Mouse (Mus musculus) MEL-GATA-1-ER (cell line): ENCODE data around the gene Hebp2.
A peak's percentile ranks its signal among the peaks of the same experiment; 100 is the strongest.

Experiments used
- DNase-seq: peaks from one replicate; pipeline ENCODE4 v3.0.0-alpha.2; 2012; ENCODE audit warnings: low read depth; ENCODE audit errors: extremely low read depth

Gene Hebp2

GRCm38 (mm10) chr10:18510663-18511062 lies 35.2 kb downstream of the Hebp2 start:
- DNase-seq, result no peak

GRCm38 (mm10) chr10:18508586-18508985 lies 37.3 kb downstream of the Hebp2 start:
- no peak for DNase-seq

GRCm38 (mm10) chr10:18507869-18508473 lies 37.9 kb downstream of the Hebp2 start:
- DNase-seq, result no peak

- DNase-seq, result no peak
These were observed 39.4 kb downstream of the Hebp2 start for GRCm38 (mm10) chr10:18506501-18506946.

GRCm38 (mm10) chr10:18505690-18506089 lies 40.2 kb downstream of the Hebp2 start:
- DNase-seq, result no peak

- DNase-seq, result no peak
These were observed 43.9 kb downstream of the Hebp2 start for GRCm38 (mm10) chr10:18501997-18502396.

- DNase-seq, result no peak
These were observed 48.8 kb downstream of the Hebp2 start for GRCm38 (mm10) chr10:18497066-18497465.

GRCm38 (mm10) chr10:18494249-18494648 lies 51.6 kb downstream of the Hebp2 start:
- DNase-seq, result no peak

- no peak for DNase-seq
These were observed 52.6 kb downstream of the Hebp2 start for GRCm38 (mm10) chr10:18493010-18493894.

- peak; percentile 1 for DNase-seq
These were observed 53.9 kb downstream of the Hebp2 start for GRCm38 (mm10) chr10:18491952-18492351.

GRCm38 (mm10) chr10:18489936-18490335 lies 55.9 kb downstream of the Hebp2 start:
- no peak for DNase-seq
